9 mouse cellular contexts compared by ENCODE assay signal in genomic region chr4:41762688-41763114, GRCm38 (mm10). TPM values are rescaled to one million over a fixed set of nuclear protein-coding genes. Genes with fewer than 3 reads are reported as not detected.
DNase-seq lines count a peak whose midpoint lies in the region; ATAC-seq and TF ChIP-seq lines count a peak whose summit lies in the region.
"Not testable (repeated sequence)": the region's sequence is repeated elsewhere in the genome, so short reads cannot be mapped to it uniquely, and the experiment has no call there.
"Had no signal": no experiment of that assay in that cellular context is flagged by ENCODE, and none has a peak within 500 bp of the region (broad histone marks: within the 10 kb centered on the region; RNA-seq: fewer than 3 reads in every experiment).

No protein-coding gene starts in this region.

- not testable (repeated sequence) for H3K27me3 ChIP-seq in heart, postnatal 0 days (ENCODE audit: control insufficient read depth, insufficient read depth, low read length); kidney, adult 2 months (replicated peaks; ENCODE audit: control insufficient read depth, insufficient read depth, low read length); limb, embryonic 13.5 days; midbrain, embryonic 12.5 days; stomach, embryonic 14.5 days (ENCODE audit: control insufficient read depth, insufficient read depth, low read length)

- DNase-seq in adipocyte (ENCODE audit: low spot score) = peak; percentile 77
- peak; percentile 56 for DNase-seq in embryo, embryonic 10 days (ENCODE audit: low spot score)
- DNase-seq in gastrocnemius, adult 18-20 months (ENCODE audit: low spot score) = peak; percentile 76
- DNase-seq in heart, postnatal 0 days (ENCODE audit: low spot score) = peak; percentile 41
- peak; percentile 34 for DNase-seq in kidney, adult 2 months

- H3K27ac ChIP-seq in heart, postnatal 0 days (ENCODE audit: low read depth) = peak overlapping the region; percentile 97
- H3K27ac ChIP-seq in kidney, adult 2 months (ENCODE audit: insufficient read depth, low read depth, low read length) = not testable (repeated sequence)
- H3K27ac ChIP-seq in limb, embryonic 13.5 days = peak overlapping the region; percentile 99
- H3K27ac ChIP-seq in midbrain, embryonic 12.5 days (replicated peaks) = 0 out of 2 replicates have a peak overlapping the region, but pooled peaks have one; percentile 52
- H3K27ac ChIP-seq in stomach, embryonic 14.5 days (ENCODE audit: low read length) = peak overlapping the region; percentile 91; the same call in 1 of the 2 replicates

- not testable (repeated sequence) for TF ChIP-seq EP300 in heart, postnatal 0 days (IDR thresholded peaks at IDR 0.05; ENCODE audit: low read depth)

- H3K4me1 ChIP-seq in heart, postnatal 0 days (ENCODE audit: control insufficient read depth, insufficient read depth) = peaks cover 32% of the 10 kb centered on the region
- H3K4me1 ChIP-seq in kidney, adult 2 months (ENCODE audit: control insufficient read depth, insufficient read depth, low read length) = peaks cover 19% of the 10 kb centered on the region; the same call in 1 of the 2 replicates
- H3K4me1 ChIP-seq in limb, embryonic 13.5 days = peaks cover 42% of the 10 kb centered on the region
- H3K4me1 ChIP-seq in midbrain, embryonic 12.5 days = peaks cover 34% of the 10 kb centered on the region
- peaks cover 29% of the 10 kb centered on the region for H3K4me1 ChIP-seq in stomach, embryonic 14.5 days (ENCODE audit: control insufficient read depth, insufficient read depth, low read length)

- not testable (repeated sequence) for ATAC-seq in heart, postnatal 0 days (ENCODE audit: insufficient read depth, low read depth); midbrain, embryonic 12.5 days (ENCODE audit: low FRiP score, low read depth)
- ATAC-seq in limb, embryonic 13.5 days (ENCODE audit: low FRiP score, low read depth) = peak; percentile 78
- 0 out of 2 replicates have a peak, but pooled peaks have one; percentile 16 for ATAC-seq in stomach, embryonic 14.5 days (ENCODE audit: insufficient number of reproducible peaks, insufficient read depth, low FRiP score, low read depth)

- H3K9ac ChIP-seq in heart, postnatal 0 days (replicated peaks; ENCODE audit: low read depth, low read length) = peak overlapping the region; percentile 60; the same call in 1 of the 2 replicates
- peak overlapping the region; percentile 72 for H3K9ac ChIP-seq in limb, embryonic 13.5 days
- H3K9ac ChIP-seq in midbrain, embryonic 12.5 days (replicated peaks) = peak overlapping the region; percentile 11; the same call in 1 of the 2 replicates
- not testable (repeated sequence) for H3K9ac ChIP-seq in stomach, embryonic 14.5 days (replicated peaks; ENCODE audit: low read depth, low read length)

- H3K4me3 ChIP-seq in heart, postnatal 0 days (ENCODE audit: low read depth, low read length); kidney, adult 2 months (ENCODE audit: insufficient read depth, low read depth, low read length); midbrain, embryonic 12.5 days: not testable (repeated sequence)
- H3K4me3 ChIP-seq in limb, embryonic 13.5 days = peak overlapping the region; percentile 63
- H3K4me3 ChIP-seq in stomach, embryonic 14.5 days (ENCODE audit: low read depth, low read length) = peak overlapping the region; percentile 52

- TF ChIP-seq POLR2A in kidney, adult 2 months (IDR thresholded peaks at IDR 0.05; ENCODE audit: low read depth, low read length) = not testable (repeated sequence)

- not testable (repeated sequence) for H3K9me3 ChIP-seq in heart, postnatal 0 days (replicated peaks; ENCODE audit: control insufficient read depth, low read length); limb, embryonic 13.5 days; midbrain, embryonic 12.5 days; stomach, embryonic 14.5 days (ENCODE audit: control insufficient read depth, low read depth, low read length)

- not testable (repeated sequence) for TF ChIP-seq CTCF in heart, postnatal 0 days (IDR thresholded peaks at IDR 0.05; ENCODE audit: low read depth); kidney, adult 2 months (conservative IDR thresholded peaks at IDR 0.05; ENCODE audit: insufficient read depth, insufficient read length, low read depth, low read length)

- H3K36me3 ChIP-seq in heart, postnatal 0 days (replicated peaks; ENCODE audit: control insufficient read depth, insufficient read depth, low read length); kidney, adult 2 months (ENCODE audit: control insufficient read depth, insufficient read depth, low read length); midbrain, embryonic 12.5 days; stomach, embryonic 14.5 days (ENCODE audit: control insufficient read depth, insufficient read depth, low read length): not testable (repeated sequence)
- peaks cover 32% of the 10 kb centered on the region for H3K36me3 ChIP-seq in limb, embryonic 13.5 days

- 36% methylated on average over 8 of the region's 8 CpGs for WGBS in heart, postnatal 0 days
- 48% methylated on average over 8 of the region's 8 CpGs for WGBS in kidney, adult 2 months
- WGBS in limb, embryonic 13.5 days = 6% methylated on average over 8 of the region's 8 CpGs
- 49% methylated on average over 8 of the region's 8 CpGs for WGBS in midbrain, embryonic 12.5 days
- 30% methylated on average over 8 of the region's 8 CpGs for WGBS in stomach, embryonic 14.5 days

- peak overlapping the region; percentile 74 for H3K4me2 ChIP-seq in heart, postnatal 0 days (ENCODE audit: low read depth, low read length)
- H3K4me2 ChIP-seq in limb, embryonic 13.5 days (replicated peaks) = peak overlapping the region; percentile 94
- H3K4me2 ChIP-seq in midbrain, embryonic 12.5 days (replicated peaks) = 0 out of 2 replicates have a peak overlapping the region, but pooled peaks have one; percentile 64
- H3K4me2 ChIP-seq in stomach, embryonic 14.5 days (replicated peaks; ENCODE audit: low read depth, low read length) = peak overlapping the region; percentile 79

RNA-seq across cellular contexts. Expression of gene Sigmar1, which starts 6.7 kb away (rescaled TPM):
- total RNA-seq in gastrocnemius, adult 18-20 months (2021) = 1 to 10 TPM; 8.4 to 9.4 TPM
- total RNA-seq in heart, postnatal 0 days (2014; rRNA removed; ENCODE audit: low replicate concordance) = 40.9 and 57.4 TPM in 2 replicates
- 33.4 and 37.1 TPM in 2 replicates for polyA plus RNA-seq in heart, postnatal 0 days (2015; fragmentation: Nextera tagmentation; extraction: Ambion mirVana)
- 60.6 and 69.7 TPM in 2 replicates for polyA plus RNA-seq in kidney, adult 2 months (2012; rRNA removed)
- polyA plus RNA-seq in limb, embryonic 13.5 days (2015; fragmentation: Nextera tagmentation; extraction: Ambion mirVana) = 81.8 and 84.6 TPM in 2 replicates
- 50.4 and 55.3 TPM in 2 replicates for polyA plus RNA-seq in midbrain, embryonic 12.5 days (2016; fragmentation: Nextera tagmentation; extraction: Ambion mirVana)
- polyA plus RNA-seq in stomach, embryonic 14.5 days (2014; fragmentation: Nextera tagmentation; extraction: Ambion mirVana) = 81.2 and 90.6 TPM in 2 replicates

RNA-seq across cellular contexts. Expression of gene Galt, which starts 7.7 kb away (rescaled TPM):
- 10 to 100 TPM; 30.0 to 32.8 TPM for total RNA-seq in gastrocnemius, adult 18-20 months (2021)
- total RNA-seq in heart, postnatal 0 days (2014; rRNA removed; ENCODE audit: low replicate concordance) = 95.0 and 96.8 TPM in 2 replicates
- 69.8 and 70.9 TPM in 2 replicates for polyA plus RNA-seq in heart, postnatal 0 days (2015; fragmentation: Nextera tagmentation; extraction: Ambion mirVana)
- polyA plus RNA-seq in kidney, adult 2 months (2012; rRNA removed) = 162 and 175 TPM in 2 replicates
- 40.4 and 47.3 TPM in 2 replicates for polyA plus RNA-seq in limb, embryonic 13.5 days (2015; fragmentation: Nextera tagmentation; extraction: Ambion mirVana)
- polyA plus RNA-seq in midbrain, embryonic 12.5 days (2016; fragmentation: Nextera tagmentation; extraction: Ambion mirVana) = 22.0 and 25.5 TPM in 2 replicates
- polyA plus RNA-seq in stomach, embryonic 14.5 days (2014; fragmentation: Nextera tagmentation; extraction: Ambion mirVana) = 35.4 and 40.0 TPM in 2 replicates

RNA-seq across cellular contexts. Expression of gene Ccl27a, which starts 11.3 kb away (rescaled TPM):
- 10 to 100 TPM; 18.1 to 19.1 TPM for total RNA-seq in gastrocnemius, adult 18-20 months (2021)
- total RNA-seq in heart, postnatal 0 days (2014; rRNA removed; ENCODE audit: low replicate concordance) = 48.5 and 73.7 TPM in 2 replicates
- polyA plus RNA-seq in heart, postnatal 0 days (2015; fragmentation: Nextera tagmentation; extraction: Ambion mirVana) = 49.4 and 49.6 TPM in 2 replicates
- polyA plus RNA-seq in kidney, adult 2 months (2012; rRNA removed) = 49.2 and 54.0 TPM in 2 replicates
- 53.0 and 64.8 TPM in 2 replicates for polyA plus RNA-seq in limb, embryonic 13.5 days (2015; fragmentation: Nextera tagmentation; extraction: Ambion mirVana)
- 119 and 134 TPM in 2 replicates for polyA plus RNA-seq in midbrain, embryonic 12.5 days (2016; fragmentation: Nextera tagmentation; extraction: Ambion mirVana)
- polyA plus RNA-seq in stomach, embryonic 14.5 days (2014; fragmentation: Nextera tagmentation; extraction: Ambion mirVana) = 44.0 and 49.7 TPM in 2 replicates
- polyA plus RNA-seq: myocyte had no signal

RNA-seq across cellular contexts. Expression of gene Arid3c, which starts 31.8 kb away (rescaled TPM):
- not detected for total RNA-seq in gastrocnemius, adult 18-20 months (2021)
- not detected in 2 replicates for total RNA-seq in heart, postnatal 0 days (2014; rRNA removed; ENCODE audit: low replicate concordance)
- not detected in 2 replicates for polyA plus RNA-seq in heart, postnatal 0 days (2015; fragmentation: Nextera tagmentation; extraction: Ambion mirVana)
- not detected in 2 replicates for polyA plus RNA-seq in kidney, adult 2 months (2012; rRNA removed)
- polyA plus RNA-seq in limb, embryonic 13.5 days (2015; fragmentation: Nextera tagmentation; extraction: Ambion mirVana) = 0.14 TPM in 1 of 2 replicates, not detected in the other
- polyA plus RNA-seq in midbrain, embryonic 12.5 days (2016; fragmentation: Nextera tagmentation; extraction: Ambion mirVana) = 0.26 and 0.54 TPM in 2 replicates
- polyA plus RNA-seq in stomach, embryonic 14.5 days (2014; fragmentation: Nextera tagmentation; extraction: Ambion mirVana) = not detected in 2 replicates
- polyA plus RNA-seq: myocyte had no signal

RNA-seq across cellular contexts. Expression of gene Dctn3, which starts 39.7 kb away (rescaled TPM):
- 10 to 100 TPM; 42.5 to 45.3 TPM for total RNA-seq in gastrocnemius, adult 18-20 months (2021)
- 81.6 and 121 TPM in 2 replicates for total RNA-seq in heart, postnatal 0 days (2014; rRNA removed; ENCODE audit: low replicate concordance)
- polyA plus RNA-seq in heart, postnatal 0 days (2015; fragmentation: Nextera tagmentation; extraction: Ambion mirVana) = 161 and 165 TPM in 2 replicates
- 76.0 and 92.6 TPM in 2 replicates for polyA plus RNA-seq in kidney, adult 2 months (2012; rRNA removed)
- 104 and 106 TPM in 2 replicates for polyA plus RNA-seq in limb, embryonic 13.5 days (2015; fragmentation: Nextera tagmentation; extraction: Ambion mirVana)
- 184 and 185 TPM in 2 replicates for polyA plus RNA-seq in midbrain, embryonic 12.5 days (2016; fragmentation: Nextera tagmentation; extraction: Ambion mirVana)
- polyA plus RNA-seq in stomach, embryonic 14.5 days (2014; fragmentation: Nextera tagmentation; extraction: Ambion mirVana) = 121 and 126 TPM in 2 replicates
